Mouse (Mus musculus) forebrain, embryonic 10.5 days (tissue): ENCODE measurements around the gene Atg7. TPM values are rescaled to one million over a fixed set of nuclear protein-coding genes. Genes with fewer than 3 reads are reported as not detected.
"Not testable (repeated sequence)": the region's sequence is repeated elsewhere in the genome, so short reads cannot be mapped to it uniquely, and the experiment has no call there.

ENCODE experiments used
- DNase-seq: peaks from one replicate; pipeline ENCODE4 v3.0.0-alpha.2; 2017; ENCODE audit warnings: low spot score; ENCODE audit errors: extremely low spot score
- H3K27ac ChIP-seq: fragments of 300-500 bp; sonication (generic); 2 replicates; pipeline ENCODE4 v1.5.1; 2016; ENCODE audit warnings: mild to moderate bottlenecking
- H3K27me3 ChIP-seq: fragments of 300-500 bp; sonication (generic); 2 replicates; pipeline ENCODE4 v1.6.1; 2016; ENCODE audit warnings: mild to moderate bottlenecking; ENCODE audit not compliant: poor library complexity, severe bottlenecking
- H3K36me3 ChIP-seq: fragments of 300-500 bp; sonication (generic); replicated peaks from 2 replicates; pipeline ENCODE4 v1.6.1; 2016; ENCODE audit warnings: mild to moderate bottlenecking, moderate library complexity
- H3K4me1 ChIP-seq: fragments of 300-500 bp; sonication (generic); 2 replicates; pipeline ENCODE4 v1.6.1; 2016
- H3K4me3 ChIP-seq: fragments of 300-500 bp; sonication (generic); 2 replicates; pipeline ENCODE4 v1.5.1; 2016; ENCODE audit warnings: mild to moderate bottlenecking, moderate library complexity
- H3K9me3 ChIP-seq: fragments of 300-500 bp; sonication (generic); 2 replicates; pipeline ENCODE4 v1.6.1; 2016; ENCODE audit warnings: mild to moderate bottlenecking, moderate library complexity
- WGBS: fragments of 180-500 bp; shearing (Covaris S2); methylation state at CpG from one replicate; pipeline ENCODE4 v1.1.7; 2016; 5-methylcytosine and 5-hydroxymethylcytosine counted together
- polyA plus RNA-seq: library from polyadenylated mRNA; unstranded; fragments of >200 nt; fragmentation: Nextera tagmentation; extraction: Ambion mirVana; gene quantifications from 2 replicates; pipeline ENCODE4 v1.2.1, GENCODE M21; 2016

Atg7 gene
- polyA plus RNA-seq, 1 experiment from 2014 or later = 21.3 TPM

- H3K27ac ChIP-seq = peak overlapping the region; percentile 80
These were observed 246.0 kb downstream of the Atg7 start for GRCm38 (mm10) chr6:114888922-114889321.

GRCm38 (mm10) chr6:114889971-114890370 is 247.1 kb downstream of the Atg7 start:
- peaks cover 93% of the 10 kb centered on the region for H3K4me1 ChIP-seq
- H3K9me3 ChIP-seq, H3K4me3 ChIP-seq, DNase-seq, H3K27me3 ChIP-seq, H3K27ac ChIP-seq: not testable (repeated sequence)
- peaks cover 59% of the 10 kb centered on the region for H3K36me3 ChIP-seq
- 70% methylated on average over 3 of the region's 3 CpGs for WGBS

More at GRCm38 (mm10) chr6:114888922-114889321, 246.0 kb downstream of the Atg7 start:
- Histone ChIP-seq H3K4me1 (peaks cover 95% of the 10 kb centered on the region), H3K9me3 (peaks cover 3% of the 10 kb centered on the region; the same call in 1 of the 2 replicates), H3K36me3 (peaks cover 62% of the 10 kb centered on the region), H3K27me3 (no peaks in the 10 kb centered on the region), H3K4me3 (0 out of 2 replicates have a peak overlapping the region, but pooled peaks have one; percentile 1)
- peak; percentile 80 for DNase-seq
- WGBS = 10% methylated on average over 13 of the region's 13 CpGs

GRCm38 (mm10) chr6:114890411-114891115 is 247.7 kb downstream of the Atg7 start:
- H3K27me3 ChIP-seq = no peaks in the 10 kb centered on the region
- H3K27ac ChIP-seq = peak overlapping the region; percentile 68
- no peak overlapping the region for H3K4me3 ChIP-seq
- WGBS = 57% methylated on average over 19 of the region's 19 CpGs
- H3K36me3 ChIP-seq = peaks cover 59% of the 10 kb centered on the region
- DNase-seq = no peak
- peaks cover 88% of the 10 kb centered on the region for H3K4me1 ChIP-seq
- no peaks in the 10 kb centered on the region; the same call in 1 of the 2 replicates for H3K9me3 ChIP-seq

- 93% methylated on average over 12 of the region's 12 CpGs for WGBS
- DNase-seq = no peak
- Histone ChIP-seq H3K36me3 (peaks cover 59% of the 10 kb centered on the region), H3K27me3 (no peaks in the 10 kb centered on the region), H3K4me1 (peaks cover 82% of the 10 kb centered on the region), H3K9me3 (no peaks in the 10 kb centered on the region; the same call in 1 of the 2 replicates), H3K4me3 (no peak overlapping the region), H3K27ac (peak overlapping the region; percentile 68; the same call in 1 of the 2 replicates)
These were observed 248.4 kb downstream of the Atg7 start for GRCm38 (mm10) chr6:114891272-114891671.

- peak overlapping the region; percentile 83 for H3K27ac ChIP-seq
- peaks cover 77% of the 10 kb centered on the region for H3K4me1 ChIP-seq
- H3K27me3 ChIP-seq = no peaks in the 10 kb centered on the region
- no peak for DNase-seq
- H3K9me3 ChIP-seq = no peaks in the 10 kb centered on the region; the same call in 1 of the 2 replicates
- peak overlapping the region; percentile 28; the same call in 1 of the 2 replicates for H3K4me3 ChIP-seq
- WGBS = 77% methylated on average over 12 of the region's 12 CpGs
- H3K36me3 ChIP-seq = peaks cover 59% of the 10 kb centered on the region
These were observed 248.9 kb downstream of the Atg7 start for GRCm38 (mm10) chr6:114891771-114892170.

- DNase-seq = peak; percentile 67
- peak overlapping the region; percentile 28; the same call in 1 of the 2 replicates for H3K4me3 ChIP-seq
- H3K9me3 ChIP-seq = no peaks in the 10 kb centered on the region; the same call in 1 of the 2 replicates
- H3K36me3 ChIP-seq = peaks cover 59% of the 10 kb centered on the region
- peaks cover 71% of the 10 kb centered on the region for H3K4me1 ChIP-seq
- WGBS = 28% methylated on average over 6 of the region's 6 CpGs
- peak overlapping the region; percentile 83 for H3K27ac ChIP-seq
- no peaks in the 10 kb centered on the region for H3K27me3 ChIP-seq
These were observed 249.5 kb downstream of the Atg7 start for GRCm38 (mm10) chr6:114892363-114892762.

DNA sequence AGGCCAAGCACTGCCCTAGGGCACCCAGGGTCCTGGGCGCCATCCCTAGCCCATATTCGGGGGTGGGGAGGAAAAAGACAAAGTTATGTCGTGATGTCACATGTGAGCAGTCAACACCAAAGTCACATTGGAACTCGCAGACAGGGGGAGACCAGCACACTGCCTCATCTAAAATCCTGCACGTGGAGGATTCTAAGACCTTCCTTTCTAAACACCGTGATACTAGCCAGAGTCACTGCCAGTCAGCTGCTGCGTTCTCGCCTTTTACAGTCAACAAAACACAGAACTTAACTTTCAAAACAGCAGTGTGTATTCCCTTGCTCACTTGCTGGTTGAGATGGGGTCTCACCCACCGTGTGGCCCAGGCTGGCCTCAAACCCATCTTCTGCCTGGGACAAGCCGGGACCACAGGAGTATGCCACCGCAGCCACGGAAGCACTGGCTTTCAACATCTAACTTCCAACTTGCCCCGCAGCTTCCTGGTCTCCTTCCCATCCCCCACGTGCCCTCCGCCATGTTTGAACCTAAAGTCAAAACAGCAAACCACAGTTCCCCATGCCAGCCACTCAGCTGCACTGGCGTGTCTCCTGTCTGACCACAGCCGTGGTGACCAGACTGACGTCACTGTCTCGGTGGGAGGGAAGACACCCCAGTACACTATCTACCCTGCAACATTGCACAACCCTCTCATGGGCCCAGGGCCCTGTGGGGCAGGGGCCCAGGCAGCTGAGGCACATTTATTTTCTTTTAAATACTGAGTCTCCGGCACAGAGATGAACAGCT is 250.7 kb downstream of the Atg7 start:
- Histone ChIP-seq H3K4me3 (no peak overlapping the region), H3K9me3 (no peaks in the 10 kb centered on the region; the same call in 1 of the 2 replicates), H3K36me3 (peaks cover 59% of the 10 kb centered on the region), H3K27ac (peak overlapping the region; percentile 83), H3K27me3 (no peaks in the 10 kb centered on the region), H3K4me1 (peaks cover 61% of the 10 kb centered on the region)
- DNase-seq = no peak
- 87% methylated on average over 20 of the region's 20 CpGs for WGBS

GRCm38 (mm10) chr6:114894548-114895106 is 251.7 kb downstream of the Atg7 start:
- H3K9me3 ChIP-seq = no peaks in the 10 kb centered on the region; the same call in 1 of the 2 replicates
- peak overlapping the region; percentile 83 for H3K27ac ChIP-seq
- DNase-seq = no peak
- 78% methylated on average over 4 of the region's 4 CpGs for whole genome bisulfite sequencing
- H3K36me3 ChIP-seq = peaks cover 62% of the 10 kb centered on the region
- H3K4me1 ChIP-seq = peaks cover 60% of the 10 kb centered on the region
- H3K27me3 ChIP-seq = no peaks in the 10 kb centered on the region
- no peak overlapping the region for H3K4me3 ChIP-seq

DNA sequence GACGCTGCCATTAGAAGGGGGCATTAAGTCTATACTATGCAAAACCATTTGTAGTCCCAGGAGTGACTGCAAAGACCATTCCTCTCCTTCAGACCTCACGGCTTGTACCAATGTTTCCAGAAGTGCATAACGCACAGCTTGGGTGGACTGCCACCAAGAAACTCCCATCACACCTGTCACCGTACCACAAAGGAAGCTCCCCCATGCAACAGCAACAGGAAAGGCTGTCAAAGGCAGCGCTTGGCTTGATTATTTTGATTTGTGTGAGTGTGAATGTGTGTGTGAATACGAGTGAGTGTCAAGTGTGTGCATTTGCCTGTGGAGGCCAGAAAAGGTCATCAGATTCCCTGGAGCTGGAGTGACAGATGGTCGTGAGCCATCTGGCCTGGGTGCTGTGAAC is 252.3 kb downstream of the Atg7 start:
- Histone ChIP-seq H3K27ac (no peak overlapping the region), H3K4me3 (no peak overlapping the region), H3K4me1 (peaks cover 62% of the 10 kb centered on the region), H3K36me3 (peaks cover 64% of the 10 kb centered on the region), H3K9me3 (no peaks in the 10 kb centered on the region; the same call in 1 of the 2 replicates), H3K27me3 (no peaks in the 10 kb centered on the region)
- 94% methylated on average over 7 of the region's 7 CpGs for WGBS
- no peak for DNase-seq

- no peak for DNase-seq
- H3K27me3 ChIP-seq = no peaks in the 10 kb centered on the region
- H3K9me3 ChIP-seq = no peaks in the 10 kb centered on the region; the same call in 1 of the 2 replicates
- H3K36me3 ChIP-seq = peaks cover 59% of the 10 kb centered on the region
- H3K27ac ChIP-seq = no peak overlapping the region
- H3K4me1 ChIP-seq = peaks cover 62% of the 10 kb centered on the region
- no peak overlapping the region for H3K4me3 ChIP-seq
- WGBS = 97% methylated on average over 2 of the region's 2 CpGs
These were observed 253.4 kb downstream of the Atg7 start for GRCm38 (mm10) chr6:114896281-114896680.

DNA sequence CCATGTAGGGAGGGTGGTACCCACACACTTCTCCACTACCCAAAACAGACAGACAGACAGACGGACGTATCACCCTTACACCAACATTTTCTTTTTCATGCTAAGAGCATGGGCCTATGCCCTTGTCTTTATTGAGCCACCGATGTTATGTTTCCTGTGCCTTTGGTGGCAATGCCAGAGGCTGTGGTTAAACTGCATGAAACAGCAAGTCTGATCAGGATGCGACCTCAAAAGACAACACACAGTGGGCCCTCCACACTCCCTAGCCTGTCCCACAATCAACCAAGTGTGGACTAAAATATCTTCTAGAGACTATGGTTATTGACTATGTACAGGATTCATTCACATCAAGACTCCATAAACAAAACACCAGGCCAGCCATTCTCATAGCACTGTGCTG is 256.1 kb downstream of the Atg7 start:
- peaks cover 62% of the 10 kb centered on the region for H3K4me1 ChIP-seq
- 93% methylated on average over 4 of the region's 4 CpGs for WGBS

DNA sequence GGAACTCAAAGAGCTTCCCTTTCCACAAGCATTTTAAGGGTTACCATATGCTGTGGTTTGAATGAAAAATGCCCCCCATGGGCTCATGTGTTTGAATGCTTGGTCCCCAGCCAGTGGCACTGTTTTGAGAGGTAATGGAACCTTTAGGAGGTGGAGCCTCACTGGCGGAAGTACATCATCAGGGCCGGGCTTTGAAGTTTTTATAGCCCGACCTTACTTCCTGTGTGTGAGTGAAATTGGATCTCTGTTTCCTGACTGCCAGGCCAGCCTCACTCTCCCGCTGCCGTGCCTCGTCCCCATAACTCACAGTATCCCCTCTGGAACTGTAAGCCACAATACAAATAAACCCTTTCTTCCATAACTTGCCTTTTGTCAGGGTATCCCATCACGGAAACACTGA is 256.8 kb downstream of the Atg7 start:
- Histone ChIP-seq H3K4me3 (peak overlapping the region; percentile 29), H3K27me3 (no peaks in the 10 kb centered on the region), H3K9me3 (no peaks in the 10 kb centered on the region; the same call in 1 of the 2 replicates), H3K27ac (peak overlapping the region; percentile 74), H3K36me3 (peaks cover 55% of the 10 kb centered on the region), H3K4me1 (peaks cover 61% of the 10 kb centered on the region)
- DNase-seq = no peak
- WGBS = 45% methylated on average over 7 of the region's 7 CpGs

More for the DNA sequence above, 256.1 kb downstream of the Atg7 start:
- Histone ChIP-seq H3K27ac (peak overlapping the region; percentile 74), H3K27me3 (no peaks in the 10 kb centered on the region), H3K9me3 (no peaks in the 10 kb centered on the region; the same call in 1 of the 2 replicates), H3K36me3 (peaks cover 59% of the 10 kb centered on the region), H3K4me3 (no peak overlapping the region)
- no peak for DNase-seq
